Mouse (Mus musculus) lung, adult 2 months (tissue): ENCODE measurements at regions not wholly inside any gene's neighbourhood (a gene's known extent, or its start where the extent isn't known, plus 50 kb on each side); places are given as distances from the start of the nearest gene placed in this dataset.
"Not testable (repeated sequence)": the region's sequence is repeated elsewhere in the genome, so short reads cannot be mapped to it uniquely, and the experiment has no call there.

Experiments
- DNase-seq: peaks from one replicate; pipeline ENCODE4 v3.0.0; 2022
- H3K4me1 ChIP-seq: fragments of 200-500 bp; 2 replicates; pipeline ENCODE4 v1.6.1; 2011; ENCODE audit warnings: low read length; ENCODE audit not compliant: control insufficient read depth, insufficient read depth
- H3K4me3 ChIP-seq: fragments of 200-500 bp; replicated peaks from 2 replicates; pipeline ENCODE3; 2011; ENCODE audit warnings: low read depth, mild to moderate bottlenecking, control low read depth, low read length; ENCODE audit errors: extremely low read depth
- CTCF ChIP-seq: fragments of 200-500 bp; IDR thresholded peaks from 2 replicates; pipeline ENCODE4 v1.5.1; 2011; ENCODE audit warnings: mild to moderate bottlenecking, low read length, control low read depth; ENCODE audit not compliant: insufficient read depth
- POLR2A ChIP-seq: fragments of 200-500 bp; IDR thresholded peaks from 2 replicates; pipeline ENCODE4 v1.6.1; 2011; ENCODE audit warnings: low read depth, mild to moderate bottlenecking, control low read depth, low read length, borderline replicate concordance; ENCODE audit errors: extremely low read depth
- WGBS: fragments of 180-500 bp; shearing (Covaris S2); methylation state at CpG from one replicate; pipeline ENCODE4 v1.1.7; 2018; 5-methylcytosine and 5-hydroxymethylcytosine counted together

DNA sequence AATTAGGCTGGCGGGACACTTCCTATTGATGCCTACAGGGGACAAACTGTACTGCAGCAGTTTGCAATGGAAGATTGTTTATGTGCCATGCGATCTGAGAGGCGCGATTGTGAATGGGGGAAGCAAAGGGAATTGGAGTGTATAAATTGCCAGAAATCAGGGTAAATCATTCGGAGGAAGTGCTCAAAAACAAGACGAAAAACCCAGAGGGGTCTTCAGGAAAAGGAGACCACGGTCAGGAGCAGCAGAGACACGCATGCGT, 89.6 kb upstream of the Rpl34 start:
- WGBS = 76% methylated on average over 9 of the region's 9 CpGs
- TF ChIP-seq POLR2A (no peak), CTCF (no peak)
- H3K4me1 ChIP-seq = no peaks in the 10 kb centered on the region; the same call in 1 of the 2 replicates
- no peak for DNase-seq
- no peak overlapping the region for H3K4me3 ChIP-seq

DNA sequence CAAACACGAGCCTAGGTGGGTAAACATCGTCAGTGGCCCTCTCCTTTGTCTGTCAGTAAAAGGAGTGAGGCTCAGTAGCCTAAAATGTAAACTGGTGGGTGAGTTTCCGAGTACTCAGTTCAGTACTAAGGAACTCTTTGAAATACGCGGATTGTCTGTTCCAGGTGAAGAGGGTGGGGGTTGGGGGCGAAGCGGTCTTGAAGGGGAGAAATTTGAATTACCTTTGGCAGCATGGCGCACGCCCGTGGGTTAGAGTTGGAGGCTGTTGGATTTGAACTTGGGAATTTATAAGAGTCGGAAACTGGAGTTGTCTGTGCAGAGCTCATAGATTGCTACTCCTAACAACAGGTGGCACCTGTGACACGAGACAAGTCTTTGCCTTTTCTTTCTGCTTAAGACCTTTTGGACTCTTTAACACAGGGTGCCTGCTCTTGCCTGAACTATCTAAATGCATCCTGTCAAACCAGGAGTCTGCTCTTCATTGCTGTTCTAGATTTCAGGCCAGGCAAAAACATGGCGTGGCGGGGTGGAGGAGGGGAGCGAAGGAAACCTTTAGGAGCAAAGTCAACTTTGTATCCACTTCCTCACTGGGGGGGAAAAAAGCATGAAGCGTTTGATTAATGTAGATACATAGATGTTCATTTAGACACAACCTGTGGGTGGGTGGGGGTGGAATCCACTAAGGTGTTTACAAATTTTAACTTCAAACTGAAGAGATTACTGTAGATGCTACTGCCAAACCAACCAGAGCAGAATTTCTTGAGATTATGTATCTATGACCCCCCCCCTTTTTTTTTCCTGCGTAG, 89.0 kb upstream of the Rpl34 start:
- Histone ChIP-seq H3K4me3 (no peak overlapping the region), H3K4me1 (no peaks in the 10 kb centered on the region; the same call in 1 of the 2 replicates)
- TF ChIP-seq POLR2A = no peak
- no peak for TF ChIP-seq CTCF
- no peak for DNase-seq
- WGBS = 41% methylated on average over 17 of the region's 17 CpGs

DNA sequence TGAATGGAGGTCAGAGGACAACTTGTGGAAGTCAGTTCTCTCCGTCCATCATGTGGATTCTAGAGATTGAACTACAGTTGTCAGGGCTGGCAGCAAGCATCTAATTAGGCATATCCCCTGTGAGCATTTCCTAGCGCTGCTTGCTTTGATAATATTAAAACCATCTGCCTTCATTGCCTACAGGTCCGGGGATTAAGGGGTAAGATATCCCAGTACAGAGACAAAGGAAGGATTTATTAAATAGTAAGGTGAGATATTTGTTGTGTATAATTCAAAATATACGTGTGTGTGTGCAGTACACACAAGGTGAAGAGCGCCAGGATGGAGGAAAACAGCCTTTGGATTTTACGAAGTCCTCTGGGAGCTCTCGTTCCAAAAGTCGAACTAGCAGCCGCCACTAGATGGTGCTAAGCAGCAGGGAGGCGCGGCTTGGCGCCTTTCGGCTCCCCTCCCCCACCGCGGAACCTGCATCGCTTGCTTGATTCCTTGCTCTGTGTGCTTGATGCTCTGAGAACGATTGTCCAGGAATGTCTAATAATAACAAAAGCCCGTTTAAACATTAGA, 88.4 kb upstream of the Rpl34 start:
- Histone ChIP-seq H3K4me1 (no peaks in the 10 kb centered on the region; the same call in 1 of the 2 replicates), H3K4me3 (no peak overlapping the region)
- TF ChIP-seq POLR2A (no peak), CTCF (peak; percentile 84)
- peak; percentile 78 for DNase-seq
- WGBS = 6% methylated on average over 18 of the region's 18 CpGs

DNA sequence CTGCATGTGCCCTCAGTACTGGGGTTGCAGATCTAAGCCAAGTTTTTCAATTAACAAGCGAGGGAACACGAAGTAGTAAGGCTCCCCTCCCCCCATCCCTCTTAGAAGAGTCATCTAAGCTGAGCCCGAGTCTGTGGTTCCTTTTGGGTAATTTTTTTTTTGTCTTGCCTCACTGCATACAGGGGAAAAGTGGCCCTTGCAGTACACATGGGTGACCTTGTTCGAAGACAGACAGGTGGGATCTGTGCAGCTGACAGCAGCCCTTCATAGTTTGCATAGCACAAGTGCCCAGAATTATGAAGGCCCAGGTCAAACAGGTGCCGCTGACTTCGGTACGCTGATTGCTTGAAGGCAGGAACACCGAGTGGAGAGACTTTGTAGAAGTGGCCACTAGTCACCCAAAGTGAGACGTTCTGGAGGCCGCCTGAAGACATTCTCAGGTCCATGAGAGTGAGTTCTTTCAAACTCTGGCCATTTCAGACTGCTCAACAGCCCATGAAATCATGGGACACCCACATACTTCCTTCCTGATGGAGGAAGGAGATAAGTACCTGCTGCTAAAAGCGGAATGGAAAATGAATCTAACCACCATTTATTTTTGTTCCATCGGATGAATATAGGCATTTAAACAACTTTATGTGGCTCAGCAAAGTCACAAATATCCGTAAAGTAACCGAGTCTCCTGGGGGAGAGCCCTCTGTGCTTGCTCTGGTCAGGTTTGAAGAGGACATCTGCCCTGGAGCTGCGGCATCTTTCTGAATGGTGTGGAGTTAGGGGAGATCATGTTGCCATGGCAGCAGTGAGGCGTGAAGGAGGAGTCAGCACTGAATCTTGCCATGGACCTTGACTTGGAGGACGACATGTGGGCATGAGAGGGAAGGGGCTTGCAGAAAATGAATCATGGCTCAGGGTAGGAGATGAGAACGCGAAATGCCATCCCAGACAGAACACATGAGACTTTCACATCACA, 79.8 kb upstream of the Rpl34 start:
- no peak overlapping the region for H3K4me3 ChIP-seq
- no peak for DNase-seq
- WGBS = 51% methylated on average over 19 of the region's 19 CpGs
- 0 out of 2 replicates have a peak, but pooled peaks cover 2% of the 10 kb centered on the region for H3K4me1 ChIP-seq
- TF ChIP-seq POLR2A = no peak
- TF ChIP-seq CTCF = no peak

DNA sequence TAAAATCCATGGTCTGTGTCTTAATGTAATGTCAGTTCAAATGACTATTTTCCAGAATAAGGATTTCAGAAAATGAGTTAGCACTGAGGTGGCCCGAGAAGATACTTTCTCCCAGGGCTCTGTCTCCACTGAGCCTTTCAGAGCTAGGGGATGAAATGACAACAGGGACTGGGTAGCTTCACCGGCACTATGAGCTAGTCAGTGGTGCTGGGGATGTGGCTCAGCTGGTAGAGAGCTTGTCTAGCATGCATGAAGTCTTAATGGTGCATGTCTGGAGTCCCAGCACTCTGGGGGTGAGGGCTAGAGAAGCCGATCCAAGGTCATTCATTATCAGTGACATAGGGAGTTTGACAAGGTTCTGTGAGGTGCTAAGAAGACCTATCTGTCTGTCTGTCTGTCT, 75.1 kb upstream of the Rpl34 start:
- DNase-seq = no peak
- Histone ChIP-seq H3K4me3 (no peak overlapping the region), H3K4me1 (0 out of 2 replicates have a peak, but pooled peaks cover 1% of the 10 kb centered on the region)
- TF ChIP-seq CTCF (no peak), POLR2A (no peak)
- WGBS = 73% methylated on average over 3 of the region's 3 CpGs

DNA sequence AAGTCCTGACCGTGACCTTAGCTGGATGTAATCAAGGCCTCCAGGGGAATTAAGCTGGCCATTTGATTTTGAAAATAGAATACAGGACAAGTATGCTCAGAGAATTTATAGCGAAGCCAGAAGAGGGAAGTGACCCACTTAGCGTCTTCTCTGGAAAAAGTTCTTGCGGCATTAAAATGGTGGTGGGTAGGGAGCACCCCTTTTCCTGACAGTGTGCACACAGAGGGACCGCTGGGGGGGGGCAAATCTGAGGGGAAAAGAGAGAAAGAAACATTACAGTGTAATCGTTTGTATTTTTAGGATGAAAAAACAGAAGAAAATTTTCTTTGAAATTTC, 74.1 kb upstream of the Rpl34 start:
- no peaks in the 10 kb centered on the region for H3K4me1 ChIP-seq
- WGBS = 55% methylated on average over 6 of the region's 6 CpGs
- DNase-seq = no peak

DNA sequence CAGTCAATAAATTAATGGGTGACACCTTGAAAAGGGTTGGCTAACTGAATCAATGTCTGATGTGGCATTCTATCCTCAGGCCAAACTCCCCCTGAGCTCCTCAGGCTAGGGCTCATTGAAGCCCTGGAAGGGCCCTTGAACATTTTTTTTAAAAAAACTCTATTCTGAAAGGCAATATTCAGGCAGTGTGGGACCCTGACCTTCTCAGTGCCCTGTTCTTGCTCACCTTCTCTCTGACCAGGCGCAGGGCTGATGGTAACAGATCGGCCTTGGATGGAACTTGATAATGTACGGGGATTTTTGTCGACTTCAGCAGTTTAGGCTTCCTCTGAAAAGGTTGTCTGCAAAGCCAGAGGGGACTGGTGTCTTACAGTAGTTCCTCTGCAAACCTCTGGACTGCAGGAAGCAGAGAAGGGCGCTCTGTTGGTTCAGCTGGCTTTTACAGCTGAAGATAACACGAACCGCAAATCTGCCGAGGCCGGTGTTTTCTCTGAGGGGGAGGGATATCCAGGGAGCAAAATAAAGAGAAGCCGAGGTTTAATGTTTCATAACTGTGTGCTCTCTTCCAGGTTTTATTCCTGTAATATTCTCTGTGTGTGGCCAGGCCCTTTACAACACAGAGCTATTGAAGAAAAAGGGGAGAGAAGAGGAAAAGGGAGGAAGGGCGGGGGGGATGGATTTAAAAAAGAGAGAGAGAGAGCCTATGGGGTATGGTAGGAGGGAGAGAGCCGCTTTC, 73.6 kb upstream of the Rpl34 start:
- Histone ChIP-seq H3K4me1 (no peaks in the 10 kb centered on the region), H3K4me3 (no peak overlapping the region)
- WGBS = 36% methylated on average over 12 of the region's 12 CpGs
- DNase-seq = no peak
- TF ChIP-seq CTCF (no peak), POLR2A (no peak)

More for the DNA sequence above, 74.1 kb upstream of the Rpl34 start:
- TF ChIP-seq CTCF (no peak), POLR2A (no peak)
- H3K4me3 ChIP-seq = no peak overlapping the region

DNA sequence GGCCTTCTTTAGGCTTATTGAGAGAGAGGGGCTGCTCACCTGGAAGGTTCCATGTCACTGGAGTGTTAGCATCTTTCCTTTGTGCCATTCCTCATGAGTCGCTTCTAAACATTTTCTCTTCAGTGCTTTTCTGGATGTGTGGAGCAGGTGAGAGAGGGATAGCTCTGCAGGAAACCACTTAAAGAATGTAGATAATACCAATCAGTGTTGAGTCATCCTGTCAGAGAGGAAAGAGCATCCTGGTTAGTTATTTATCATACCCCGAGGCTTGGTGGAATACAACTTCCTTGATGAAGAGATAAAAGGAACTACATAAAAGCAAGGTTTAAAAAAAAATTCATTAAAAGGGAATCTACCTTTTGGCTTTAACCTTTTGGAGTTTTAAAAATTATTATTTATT, 69.8 kb upstream of the Rpl34 start:
- TF ChIP-seq POLR2A (no peak), CTCF (no peak)
- no peak for DNase-seq
- WGBS = 65% methylated on average over 2 of the region's 2 CpGs
- H3K4me3 ChIP-seq = no peak overlapping the region
- no peaks in the 10 kb centered on the region for H3K4me1 ChIP-seq

DNA sequence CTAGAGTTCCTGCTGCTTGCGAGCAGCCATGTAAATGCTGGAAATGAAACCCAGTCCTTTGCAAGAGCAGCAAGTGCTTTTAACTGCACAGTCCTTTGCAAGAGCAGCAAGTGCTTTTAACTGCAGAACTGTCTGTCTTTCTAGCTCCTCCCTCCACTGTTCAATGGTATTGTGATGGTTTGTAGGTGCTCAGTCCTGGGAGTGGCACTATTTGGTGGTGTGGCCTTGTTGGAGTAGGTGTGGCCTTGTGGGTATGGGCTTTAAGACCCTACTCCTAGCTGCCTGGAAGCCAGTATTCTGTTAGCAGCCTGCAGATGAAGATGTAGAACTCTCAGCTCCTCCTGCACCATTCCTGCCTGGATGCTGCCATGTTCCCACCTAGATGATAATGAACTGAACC, 67.8 kb upstream of the Rpl34 start:
- not testable (repeated sequence) for DNase-seq, H3K4me1 ChIP-seq, H3K4me3 ChIP-seq
- WGBS = 85% methylated on average over 1 of the region's 1 CpGs
